ENCODE assay signal across 11 mouse cellular contexts in the genomic region with DNA sequence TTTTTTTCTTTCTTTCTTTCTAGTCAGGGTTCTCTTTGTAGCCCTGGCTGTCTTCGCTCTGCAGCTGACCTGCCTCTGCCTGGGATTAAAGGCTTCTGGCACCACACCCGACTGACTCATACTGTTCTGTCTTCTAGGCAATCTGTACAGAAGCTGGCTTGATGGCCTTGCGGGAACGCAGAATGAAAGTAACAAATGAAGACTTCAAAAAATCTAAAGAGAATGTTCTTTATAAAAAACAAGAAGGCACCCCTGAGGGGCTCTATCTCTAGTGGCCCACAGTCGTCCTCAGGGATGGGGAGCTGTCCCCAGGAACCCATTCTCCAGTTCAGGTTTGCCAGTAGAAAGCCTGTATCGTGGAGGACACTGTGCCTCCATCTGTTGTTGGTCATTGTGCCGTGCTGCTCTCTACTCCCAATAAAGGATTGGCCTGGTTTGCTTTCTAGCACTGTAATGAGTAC. TPM values are rescaled to one million over a fixed set of nuclear protein-coding genes. Genes with fewer than 3 reads are reported as not detected.
DNase-seq lines count a peak whose midpoint lies in the region; ATAC-seq and TF ChIP-seq lines count a peak whose summit lies in the region.
"Had no signal": no experiment of that assay in that cellular context is flagged by ENCODE, and none has a peak within 500 bp of the region (broad histone marks: within the 10 kb centered on the region; RNA-seq: fewer than 3 reads in every experiment).

No protein-coding gene starts in this region.

- no peak for TF ChIP-seq CTCF in heart, adult 2 months (IDR thresholded peaks at IDR 0.05)
- TF ChIP-seq CTCF in thymus, adult 2 months (IDR thresholded peaks at IDR 0.05; ENCODE audit: borderline replicate concordance, control insufficient read depth, extremely low read depth, insufficient read depth, low read length, poor library complexity): no peak

- WGBS in heart, adult 2 months: 69% methylated on average over 7 of the region's 7 CpGs
- WGBS in heart, embryonic 12.5 days: 85% methylated on average over 7 of the region's 7 CpGs
- 91% methylated on average over 7 of the region's 7 CpGs for WGBS in thymus, adult 2 months

- intact Hi-C loops in heart, adult 2 months (cut with DNase I): no loop called here
- intact Hi-C loops in heart, postnatal 25 days (cut with DNase I): no loop called here

- H3K4me3 ChIP-seq in heart, adult 2 months: no peak overlapping the region
- no peak overlapping the region for H3K4me3 ChIP-seq in heart, embryonic 12.5 days
- no peak overlapping the region for H3K4me3 ChIP-seq in thymus, adult 2 months (ENCODE audit: control insufficient read depth, insufficient read depth, low read length)
- H3K4me3 ChIP-seq: hindbrain, embryonic 15.5 days; lung, embryonic 15.5 days had no signal

- H3K4me2 ChIP-seq in heart, embryonic 12.5 days: no peak overlapping the region
- H3K4me2 ChIP-seq: hindbrain, embryonic 15.5 days; lung, embryonic 15.5 days had no signal

- H3K36me3 ChIP-seq in heart, adult 2 months (ENCODE audit: control insufficient read depth, insufficient read depth, low read length): no peaks in the 10 kb centered on the region
- peaks cover 85% of the 10 kb centered on the region for H3K36me3 ChIP-seq in heart, embryonic 12.5 days
- peaks cover 78% of the 10 kb centered on the region for H3K36me3 ChIP-seq in thymus, adult 2 months (ENCODE audit: control insufficient read depth, insufficient read depth, low read length)

- H3K9ac ChIP-seq in heart, adult 2 months (ENCODE audit: low read depth, low read length): no peak overlapping the region
- H3K9ac ChIP-seq in heart, embryonic 12.5 days: no peak overlapping the region
- H3K9ac ChIP-seq: hindbrain, embryonic 15.5 days; lung, embryonic 15.5 days had no signal

- no peak for TF ChIP-seq POLR2A in heart, adult 2 months (IDR thresholded peaks at IDR 0.05; ENCODE audit: insufficient read depth, low read depth, low read length)
- TF ChIP-seq POLR2A in thymus, adult 2 months (IDR thresholded peaks at IDR 0.05; ENCODE audit: control insufficient read depth, extremely low read depth, insufficient read depth, low read length, poor library complexity): no peak

- H3K27ac ChIP-seq in heart, adult 2 months: no peak overlapping the region
- no peak overlapping the region for H3K27ac ChIP-seq in heart, embryonic 12.5 days (ENCODE audit: poor library complexity, severe bottlenecking)
- H3K27ac ChIP-seq in thymus, adult 2 months (ENCODE audit: control insufficient read depth, insufficient read depth, low read length): no peak overlapping the region
- H3K27ac ChIP-seq: hindbrain, embryonic 15.5 days; lung, embryonic 15.5 days had no signal

- H3K9me3 ChIP-seq in heart, embryonic 12.5 days (replicated peaks): no peaks in the 10 kb centered on the region
- H3K9me3 ChIP-seq: hindbrain, embryonic 15.5 days; lung, embryonic 15.5 days had no signal

- peaks cover 5% of the 10 kb centered on the region for H3K4me1 ChIP-seq in heart, adult 2 months (ENCODE audit: control insufficient read depth, insufficient read depth, low read length)
- H3K4me1 ChIP-seq in heart, embryonic 12.5 days (replicated peaks): peaks cover 21% of the 10 kb centered on the region
- H3K4me1 ChIP-seq in thymus, adult 2 months (replicated peaks; ENCODE audit: control insufficient read depth, insufficient read depth, low read length): no peaks in the 10 kb centered on the region
- H3K4me1 ChIP-seq: hindbrain, embryonic 15.5 days had no signal

- TF ChIP-seq EP300 in heart, adult 2 months (IDR thresholded peaks at IDR 0.05; ENCODE audit: insufficient read depth, low read depth, low read length): no peak

- ATAC-seq in heart, embryonic 12.5 days (ENCODE audit: insufficient number of reproducible peaks, low FRiP score): no peak
- ATAC-seq: CD4-positive, CD25-positive, alpha-beta regulatory T cell, adult 4 months had no signal

- DNase-seq in heart, adult 2 months: peak; percentile 42 to 59
- peak; percentile 28 for DNase-seq in adipocyte (ENCODE audit: low spot score)
- DNase-seq in cerebellum, adult 9-11 months: peak; percentile 69
- DNase-seq in heart, postnatal 25 days (ENCODE audit: low spot score): peak; percentile 37
- no peak for DNase-seq in thymus, adult 2 months
- DNase-seq in kidney, adult 9 months: no peak
- DNase-seq in kidney, adult 8-10 months: no peak

- H3K27me3 ChIP-seq in heart, adult 2 months (ENCODE audit: control insufficient read depth, insufficient read depth, low read length): no peaks in the 10 kb centered on the region
- no peaks in the 10 kb centered on the region for H3K27me3 ChIP-seq in heart, embryonic 12.5 days (replicated peaks)
- H3K27me3 ChIP-seq in thymus, adult 2 months (ENCODE audit: control insufficient read depth, insufficient read depth, low read length): no peaks in the 10 kb centered on the region
- H3K27me3 ChIP-seq: hindbrain, embryonic 15.5 days; lung, embryonic 15.5 days had no signal

- no peaks in the 10 kb centered on the region for H3K79me2 ChIP-seq in heart, adult 2 months (replicated peaks; ENCODE audit: control insufficient read depth, insufficient read depth, low read length)

RNA-seq across cellular contexts. Expression of a gene that starts 13.0 kb away (rescaled TPM):
- total RNA-seq in heart, adult 2 months (2021): 100 to 1,000 TPM; 124 to 132 TPM
- polyA plus RNA-seq in heart, adult 2 months (2012; rRNA removed): 40.8 and 61.1 TPM in 2 replicates
- 210 and 221 TPM in 2 replicates for polyA plus RNA-seq in heart, embryonic 12.5 days (2016; fragmentation: Nextera tagmentation; extraction: Ambion mirVana)
- 100 to 1,000 TPM; 119 to 132 TPM for total RNA-seq in heart, postnatal 25 days (2021)
- polyA plus RNA-seq in thymus, adult 2 months (2012; rRNA removed): 45.3 and 46.8 TPM in 2 replicates

RNA-seq across cellular contexts. Expression of a gene that starts 36.5 kb away (rescaled TPM):
- total RNA-seq in heart, adult 2 months (2021): 10 to 100 TPM in 1 of 2 experiments, 1 to 10 TPM in 1; 7.9 to 11.0 TPM
- polyA plus RNA-seq in heart, adult 2 months (2012; rRNA removed): 5.1 and 6.9 TPM in 2 replicates
- polyA plus RNA-seq in heart, embryonic 12.5 days (2016; fragmentation: Nextera tagmentation; extraction: Ambion mirVana): 9.5 and 10.8 TPM in 2 replicates
- 10 to 100 TPM in 1 of 2 experiments, 1 to 10 TPM in 1; 10.0 to 12.7 TPM for total RNA-seq in heart, postnatal 25 days (2021)
- polyA plus RNA-seq in thymus, adult 2 months (2012; rRNA removed): 19.0 and 23.0 TPM in 2 replicates

Comparison
In these comparisons a context has a peak if more than half of its experiments do, and no peak if none do; other contexts are left out.
1. DNase-seq: peak in heart, adult 2 months (2 of 2), adipocyte (single experiment), cerebellum, adult 9-11 months (single experiment) and heart, postnatal 25 days (single experiment); none in thymus, adult 2 months (single experiment), kidney, adult 9 months (single experiment) and kidney, adult 8-10 months (0 of 2).